Mouse (Mus musculus) kidney, embryonic 15.5 days (tissue): Measurements from ENCODE around the gene Btbd8. TPM values are rescaled to one million over a fixed set of nuclear protein-coding genes. Genes with fewer than 3 reads are reported as not detected.
A peak's percentile ranks its signal among the peaks of the same experiment; 100 is the strongest.

ENCODE experiments used
- ATAC-seq: fragments of 200-750 bp; cut with Nextera tagmentation; replicated peaks from 2 replicates; pipeline ENCODE4 v1.8.0; 2017; ENCODE audit warnings: moderate TSS enrichment; ENCODE audit not compliant: low FRiP score
- H3K27ac ChIP-seq: fragments of 300-500 bp; sonication (generic); 2 replicates; pipeline ENCODE4 v1.5.1; 2015; ENCODE audit warnings: mild to moderate bottlenecking, inconsistent platforms
- H3K27me3 ChIP-seq: fragments of 300-500 bp; sonication (generic); 2 replicates; pipeline ENCODE4 v1.6.1; 2015; ENCODE audit warnings: inconsistent platforms
- H3K36me3 ChIP-seq: fragments of 300-500 bp; sonication (generic); 2 replicates; pipeline ENCODE4 v1.6.1; 2015; ENCODE audit warnings: inconsistent platforms
- H3K4me1 ChIP-seq: fragments of 300-500 bp; sonication (generic); 2 replicates; pipeline ENCODE4 v1.6.1; 2015; ENCODE audit warnings: inconsistent platforms
- H3K4me2 ChIP-seq: fragments of 300-500 bp; sonication (generic); 2 replicates; pipeline ENCODE4 v1.6.1; 2015; ENCODE audit warnings: moderate library complexity, mild to moderate bottlenecking, inconsistent platforms
- H3K4me3 ChIP-seq: fragments of 300-500 bp; sonication (generic); replicated peaks from 2 replicates; pipeline ENCODE4 v1.5.1; 2015; ENCODE audit warnings: mild to moderate bottlenecking, inconsistent platforms
- H3K9ac ChIP-seq: fragments of 300-500 bp; sonication (generic); 2 replicates; pipeline ENCODE4 v1.6.1; 2015; ENCODE audit warnings: mild to moderate bottlenecking, inconsistent platforms
- H3K9me3 ChIP-seq: fragments of 300-500 bp; sonication (generic); replicated peaks from 2 replicates; pipeline ENCODE4 v1.6.1; 2016; ENCODE audit warnings: inconsistent platforms
- WGBS: fragments of 180-500 bp; shearing (Covaris S2); methylation state at CpG from one replicate; pipeline ENCODE4 v1.1.7; 2015; ENCODE audit warnings: mixed read lengths; 5-methylcytosine and 5-hydroxymethylcytosine counted together
- polyA plus RNA-seq: library from polyadenylated mRNA; unstranded; fragments of >200 nt; fragmentation: Nextera tagmentation; extraction: Ambion mirVana; gene quantifications from 2 replicates; pipeline ENCODE4 v1.2.1, GENCODE M21; 2015

The Btbd8 gene
- polyA plus RNA-seq, 1 experiment from 2014 or later, result 4.8 TPM

DNA sequence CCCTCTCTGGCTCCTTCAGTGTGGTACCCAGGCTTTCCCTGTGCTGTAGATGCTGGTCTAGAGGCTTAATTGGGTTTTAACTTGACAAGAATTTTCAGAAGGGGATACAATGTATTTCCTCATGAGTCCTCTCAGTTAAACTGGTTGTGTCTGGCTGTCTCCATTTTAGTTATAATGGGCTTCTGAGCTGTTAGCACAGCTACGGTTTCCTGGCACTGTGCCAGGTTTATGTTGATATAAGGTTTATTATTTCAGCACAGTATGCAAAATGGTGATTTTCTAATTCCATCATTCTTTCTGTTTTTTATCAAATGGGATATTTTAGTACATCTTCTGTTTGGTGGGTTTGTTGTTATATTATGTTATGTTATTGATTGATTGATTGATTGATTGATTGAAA, 16.1 kb upstream of the Btbd8 start:
- H3K4me2 ChIP-seq, result no peak overlapping the region
- ATAC-seq, result no peak
- H3K36me3 ChIP-seq, result no peaks in the 10 kb centered on the region
- H3K9me3 ChIP-seq, result no peaks in the 10 kb centered on the region
- no peaks in the 10 kb centered on the region for H3K4me1 ChIP-seq
- H3K9ac ChIP-seq, result no peak overlapping the region
- H3K27ac ChIP-seq, result no peak overlapping the region
- 30% methylated on average over 1 of the region's 1 CpGs for WGBS
- H3K27me3 ChIP-seq, result no peaks in the 10 kb centered on the region
- H3K4me3 ChIP-seq, result no peak overlapping the region

- Histone ChIP-seq H3K27ac (no peak within 1 kb of the TSS), H3K36me3 (no peaks in the 10 kb centered on the region), H3K4me2 (no peak within 1 kb of the TSS), H3K4me1 (0 out of 2 replicates have a peak, but pooled peaks cover 5% of the 10 kb centered on the region), H3K27me3 (0 out of 2 replicates have a peak, but pooled peaks cover 2% of the 10 kb centered on the region), H3K9ac (no peak within 1 kb of the TSS), H3K4me3 (no peak within 1 kb of the TSS), H3K9me3 (no peaks in the 10 kb centered on the region)
- WGBS, result 79% methylated on average over 3 of the region's 3 CpGs
- no peak for ATAC-seq
Measured at GRCm38 (mm10) chr5:107431249-107431648, 6.5 kb upstream of the Btbd8 start, which contains the start of gene Lpcat2b. Lpcat2b (plus strand) TSS chr5:107431549.

DNA sequence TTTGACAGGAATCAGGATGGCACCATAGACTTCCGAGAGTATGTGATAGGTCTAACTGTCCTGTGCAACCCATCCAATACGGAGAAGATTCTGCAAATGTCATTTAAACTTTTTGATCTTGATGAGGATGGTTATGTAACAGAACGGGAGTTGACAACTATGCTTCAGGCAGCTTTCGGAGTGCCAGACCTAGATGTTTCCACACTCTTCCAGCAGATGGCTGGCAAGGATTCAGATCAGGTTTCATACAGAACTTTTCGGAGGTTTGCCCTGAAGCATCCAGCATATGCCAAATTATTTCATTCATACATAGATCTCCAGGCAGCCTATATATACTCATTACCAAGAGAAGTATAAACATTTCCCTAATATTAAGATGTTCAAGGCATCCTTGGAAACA, 3.8 kb upstream of the Btbd8 start:
- H3K27ac ChIP-seq, result no peak overlapping the region
- H3K4me2 ChIP-seq, result no peak overlapping the region
- WGBS, result 83% methylated on average over 5 of the region's 5 CpGs
- H3K9ac ChIP-seq, result no peak overlapping the region
- 0 out of 2 replicates have a peak, but pooled peaks cover 2% of the 10 kb centered on the region for H3K27me3 ChIP-seq
- H3K4me1 ChIP-seq, result peaks cover 13% of the 10 kb centered on the region
- ATAC-seq, result no peak
- no peaks in the 10 kb centered on the region for H3K36me3 ChIP-seq
- no peaks in the 10 kb centered on the region for H3K9me3 ChIP-seq
- H3K4me3 ChIP-seq, result no peak overlapping the region

GRCm38 (mm10) chr5:107436185-107436584, 1.6 kb upstream of the Btbd8 start:
- H3K9me3 ChIP-seq, result no peaks in the 10 kb centered on the region
- 88% methylated on average over 6 of the region's 6 CpGs for WGBS

DNA sequence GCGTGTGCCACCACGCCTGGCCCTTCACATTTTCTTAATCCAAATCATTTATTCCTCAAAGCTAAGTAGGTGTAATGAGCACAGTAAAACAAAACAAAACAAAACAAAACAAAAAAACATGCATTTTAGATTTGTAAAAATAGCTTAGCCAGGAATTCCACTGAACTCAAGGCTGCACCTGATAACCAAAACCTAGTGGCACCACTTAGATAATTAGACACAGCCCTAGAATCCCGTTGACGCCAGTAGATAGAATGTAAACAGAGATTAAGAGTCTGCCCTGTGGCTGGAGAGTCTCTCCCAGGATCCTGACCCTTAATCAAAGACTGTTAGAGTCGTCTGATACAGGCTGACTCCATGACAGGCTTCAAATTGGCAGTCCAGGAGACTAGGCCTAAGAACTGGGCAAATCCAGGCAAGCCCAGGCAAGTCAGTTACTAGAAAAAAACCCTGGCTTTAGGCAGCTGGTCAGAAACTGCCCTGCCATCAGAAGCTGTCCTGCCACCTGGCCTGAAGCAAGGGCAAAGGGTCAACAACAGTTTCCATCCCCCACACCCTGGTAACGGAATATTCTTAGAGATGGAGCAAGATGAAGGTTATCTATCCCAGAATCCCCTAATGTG, 1.1 kb upstream of the Btbd8 start:
- Histone ChIP-seq H3K9ac (no peak overlapping the region), H3K27ac (0 out of 2 replicates have a peak overlapping the region, but pooled peaks have one; percentile 93), H3K9me3 (no peaks in the 10 kb centered on the region), H3K4me2 (no peak overlapping the region), H3K4me1 (peaks cover 13% of the 10 kb centered on the region), H3K4me3 (no peak overlapping the region; the same call in 1 of the 2 replicates), H3K36me3 (no peaks in the 10 kb centered on the region), H3K27me3 (no peaks in the 10 kb centered on the region)
- no peak for ATAC-seq
- 82% methylated on average over 6 of the region's 6 CpGs for WGBS

More at GRCm38 (mm10) chr5:107436185-107436584, 1.6 kb upstream of the Btbd8 start:
- no peak overlapping the region for H3K4me2 ChIP-seq
- H3K9ac ChIP-seq, result no peak overlapping the region
- no peaks in the 10 kb centered on the region for H3K27me3 ChIP-seq
- ATAC-seq, result no peak
- H3K4me1 ChIP-seq, result peaks cover 13% of the 10 kb centered on the region
- no peak overlapping the region for H3K4me3 ChIP-seq
- no peaks in the 10 kb centered on the region for H3K36me3 ChIP-seq
- no peak overlapping the region for H3K27ac ChIP-seq

DNA sequence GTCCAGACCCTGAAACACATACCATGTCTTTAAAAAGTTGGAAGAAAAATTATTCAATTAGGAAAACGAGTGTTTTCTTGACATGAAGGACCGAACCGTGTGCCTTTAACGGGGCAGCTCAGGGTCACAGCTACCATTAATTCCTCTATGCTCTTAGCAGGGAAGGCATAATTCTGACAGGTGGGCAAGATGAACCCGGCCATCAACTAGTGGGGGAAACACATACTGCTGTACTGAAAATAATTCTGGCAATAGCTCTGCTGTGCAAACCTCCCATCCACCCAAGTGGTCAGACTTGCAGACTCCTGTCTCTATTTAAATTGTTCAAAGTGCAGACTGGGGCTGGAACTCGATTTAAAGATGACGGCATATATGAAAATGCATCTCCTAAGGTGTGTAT, 556 bp downstream of the Btbd8 start:
- peak overlapping the region; percentile 84 for H3K4me3 ChIP-seq
- WGBS, result 22% methylated on average over 7 of the region's 7 CpGs
- no peaks in the 10 kb centered on the region for H3K27me3 ChIP-seq
- H3K27ac ChIP-seq, result peak overlapping the region; percentile 93
- no peaks in the 10 kb centered on the region for H3K36me3 ChIP-seq
- H3K9me3 ChIP-seq, result no peaks in the 10 kb centered on the region
- peak overlapping the region; percentile 64 for H3K4me2 ChIP-seq
- ATAC-seq, result 0 out of 2 replicates have a peak, but pooled peaks have one; percentile 3
- H3K9ac ChIP-seq, result peak overlapping the region; percentile 88
- peaks cover 13% of the 10 kb centered on the region for H3K4me1 ChIP-seq

GRCm38 (mm10) chr5:107441881-107442280, 4.1 kb downstream of the Btbd8 start:
- no peak overlapping the region for H3K4me3 ChIP-seq
- H3K9me3 ChIP-seq, result no peaks in the 10 kb centered on the region
- H3K36me3 ChIP-seq, result no peaks in the 10 kb centered on the region
- no peak overlapping the region for H3K4me2 ChIP-seq
- peaks cover 13% of the 10 kb centered on the region for H3K4me1 ChIP-seq
- H3K27me3 ChIP-seq, result no peaks in the 10 kb centered on the region
- no peak overlapping the region for H3K27ac ChIP-seq
- H3K9ac ChIP-seq, result no peak overlapping the region
- WGBS, result 79% methylated on average over 5 of the region's 5 CpGs
- ATAC-seq, result no peak

- H3K27me3 ChIP-seq, result no peaks in the 10 kb centered on the region
- ATAC-seq, result no peak
- WGBS, result 91% methylated on average over 4 of the region's 4 CpGs
- no peak overlapping the region for H3K4me2 ChIP-seq
- H3K4me3 ChIP-seq, result no peak overlapping the region
- H3K36me3 ChIP-seq, result no peaks in the 10 kb centered on the region
- no peaks in the 10 kb centered on the region for H3K4me1 ChIP-seq
- H3K9ac ChIP-seq, result no peak overlapping the region
- H3K27ac ChIP-seq, result no peak overlapping the region
- no peaks in the 10 kb centered on the region for H3K9me3 ChIP-seq
Measured at GRCm38 (mm10) chr5:107444251-107444650, 6.5 kb downstream of the Btbd8 start.

DNA sequence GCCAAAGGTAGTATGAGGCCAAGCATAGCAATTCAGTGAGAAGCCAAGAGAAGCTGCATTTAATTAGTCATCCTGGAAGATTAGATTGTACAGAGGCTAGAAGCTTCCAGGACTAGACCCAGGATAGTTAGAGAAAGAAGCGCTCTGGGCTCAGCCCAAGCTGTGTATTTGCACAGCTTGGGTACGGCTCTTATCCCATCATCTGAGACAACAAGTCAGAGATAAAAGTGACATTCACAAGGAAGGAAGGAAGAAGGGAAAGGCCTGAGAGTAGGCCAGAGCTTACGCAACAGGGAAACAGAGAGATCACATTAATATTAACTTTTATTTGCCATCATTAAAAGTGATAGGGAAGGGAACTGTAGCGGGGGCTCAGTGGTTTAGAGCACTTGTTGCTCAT, 10.2 kb downstream of the Btbd8 start:
- Histone ChIP-seq H3K9ac (no peak overlapping the region), H3K36me3 (0 out of 2 replicates have a peak, but pooled peaks cover 4% of the 10 kb centered on the region), H3K27me3 (no peaks in the 10 kb centered on the region), H3K4me2 (no peak overlapping the region), H3K4me3 (no peak overlapping the region), H3K4me1 (no peaks in the 10 kb centered on the region), H3K27ac (no peak overlapping the region), H3K9me3 (no peaks in the 10 kb centered on the region)
- ATAC-seq, result no peak
- WGBS, result 80% methylated on average over 4 of the region's 4 CpGs

- Histone ChIP-seq H3K36me3 (0 out of 2 replicates have a peak, but pooled peaks cover 11% of the 10 kb centered on the region), H3K27me3 (no peaks in the 10 kb centered on the region), H3K9me3 (no peaks in the 10 kb centered on the region), H3K27ac (no peak overlapping the region), H3K4me1 (no peaks in the 10 kb centered on the region), H3K4me2 (no peak overlapping the region), H3K4me3 (no peak overlapping the region), H3K9ac (no peak overlapping the region)
- 89% methylated on average over 4 of the region's 4 CpGs for WGBS
- no peak for ATAC-seq
Measured at GRCm38 (mm10) chr5:107448784-107449183, 11.0 kb downstream of the Btbd8 start.

- no peak overlapping the region for H3K27ac ChIP-seq
- H3K36me3 ChIP-seq, result 0 out of 2 replicates have a peak, but pooled peaks cover 11% of the 10 kb centered on the region
- H3K4me3 ChIP-seq, result no peak overlapping the region
- no peaks in the 10 kb centered on the region for H3K4me1 ChIP-seq
- no peak overlapping the region for H3K4me2 ChIP-seq
- no peaks in the 10 kb centered on the region for H3K9me3 ChIP-seq
- 88% methylated on average over 5 of the region's 5 CpGs for WGBS
- no peak for ATAC-seq
- no peak overlapping the region for H3K9ac ChIP-seq
- no peaks in the 10 kb centered on the region for H3K27me3 ChIP-seq
Measured at GRCm38 (mm10) chr5:107449620-107450019, 11.8 kb downstream of the Btbd8 start.

DNA sequence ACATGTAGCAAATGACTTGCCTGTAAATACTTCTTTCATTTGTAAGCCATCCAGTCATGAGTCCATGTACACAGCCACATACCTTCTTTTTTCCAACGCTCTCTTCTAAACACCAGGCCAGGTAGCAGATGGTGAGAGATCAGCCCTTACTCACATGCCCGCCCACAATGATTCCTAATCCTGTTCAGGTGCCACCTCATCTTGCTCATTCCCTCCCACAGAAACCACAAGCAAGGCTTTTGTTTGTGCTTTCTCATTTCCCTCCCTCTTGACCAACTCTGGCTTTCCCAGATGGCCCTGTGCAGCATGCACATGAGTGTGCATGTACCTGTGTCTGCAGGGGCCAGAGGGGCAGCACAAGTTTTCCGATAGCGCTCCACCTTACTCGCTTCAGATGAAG, 12.5 kb downstream of the Btbd8 start:
- Histone ChIP-seq H3K36me3 (0 out of 2 replicates have a peak, but pooled peaks cover 11% of the 10 kb centered on the region), H3K4me3 (no peak overlapping the region), H3K27me3 (no peaks in the 10 kb centered on the region), H3K9ac (no peak overlapping the region), H3K4me1 (no peaks in the 10 kb centered on the region), H3K27ac (no peak overlapping the region), H3K9me3 (no peaks in the 10 kb centered on the region), H3K4me2 (no peak overlapping the region)
- no peak for ATAC-seq
- 95% methylated on average over 5 of the region's 5 CpGs for WGBS
